Mouse (Mus musculus) retina, postnatal 7 days (tissue): Measurements from ENCODE around the gene Timm8a1.
A peak's percentile ranks its signal among the peaks of the same experiment; 100 is the strongest.
"Not testable (repeated sequence)": the region's sequence is repeated elsewhere in the genome, so short reads cannot be mapped to it uniquely, and the experiment has no call there.

ENCODE experiments used
- DNase-seq: peaks from one replicate; pipeline ENCODE4 v3.0.0-alpha.2; 2012; ENCODE audit warnings: low read depth, low spot score

Timm8a1 gene

DNA sequence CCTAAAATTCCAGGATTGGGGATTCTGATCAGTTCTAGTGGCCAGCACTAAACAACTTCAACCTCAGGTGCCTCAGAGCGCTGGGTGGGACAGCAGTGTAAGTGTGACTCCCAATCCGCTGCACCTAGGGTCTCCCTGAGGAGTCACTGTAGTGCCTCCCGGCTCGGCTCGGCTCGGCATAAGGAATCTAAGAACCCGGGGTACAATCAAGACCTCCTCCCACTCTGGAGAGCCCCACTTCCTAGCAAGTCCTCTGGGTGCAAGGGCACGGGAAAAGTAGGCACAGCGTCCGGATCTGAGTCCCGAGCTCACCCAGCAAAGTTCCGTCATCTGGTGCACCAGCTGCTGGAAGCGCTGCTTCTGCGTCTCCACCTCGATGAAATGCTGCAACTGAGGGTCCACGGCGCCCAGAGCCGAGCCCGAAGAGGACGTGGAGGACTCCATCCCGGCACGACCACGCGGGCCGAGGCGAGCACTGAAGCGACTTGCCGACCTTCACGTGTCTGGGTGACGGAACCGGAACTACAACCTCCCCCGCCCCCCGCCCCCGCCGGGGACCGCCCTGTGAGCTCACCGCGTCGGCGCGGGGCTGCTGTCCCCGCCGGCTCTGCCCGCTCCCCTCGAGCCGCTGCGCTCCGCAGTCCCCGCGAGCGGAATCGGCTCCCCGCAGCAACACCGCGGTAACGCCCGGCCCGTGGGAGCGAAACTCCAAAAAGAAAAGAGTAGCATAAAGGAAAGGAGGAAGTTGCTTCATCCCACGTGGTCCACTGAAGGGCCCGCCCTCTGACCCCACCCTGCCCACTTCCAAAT, at the start of gene Timm8a1:
Gene Timm8a1 (minus strand): TSS at position 721 of the 810 bp plus-strand sequence.
- DNase-seq = no peak

DNA sequence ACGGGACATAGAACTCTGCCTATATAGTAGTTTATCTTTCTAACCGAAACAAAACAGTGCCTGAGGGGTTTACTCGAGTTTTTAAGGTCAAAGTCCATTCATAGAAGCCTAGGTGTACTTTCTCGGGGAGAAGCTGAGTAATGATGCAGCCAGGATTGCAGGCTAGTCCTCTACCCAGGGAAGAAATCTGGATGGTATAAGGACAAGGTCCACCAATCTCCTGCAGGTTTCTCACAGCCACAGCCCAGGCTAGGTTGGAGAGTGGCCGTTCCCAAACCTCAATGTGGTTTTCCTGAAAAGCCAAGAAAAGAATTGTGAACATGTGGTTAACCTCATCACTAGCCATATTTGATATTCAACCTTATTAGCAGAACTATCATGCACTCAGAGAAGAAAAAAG, 48.2 kb upstream of the Timm8a1 start:
- no peak for DNase-seq

DNA sequence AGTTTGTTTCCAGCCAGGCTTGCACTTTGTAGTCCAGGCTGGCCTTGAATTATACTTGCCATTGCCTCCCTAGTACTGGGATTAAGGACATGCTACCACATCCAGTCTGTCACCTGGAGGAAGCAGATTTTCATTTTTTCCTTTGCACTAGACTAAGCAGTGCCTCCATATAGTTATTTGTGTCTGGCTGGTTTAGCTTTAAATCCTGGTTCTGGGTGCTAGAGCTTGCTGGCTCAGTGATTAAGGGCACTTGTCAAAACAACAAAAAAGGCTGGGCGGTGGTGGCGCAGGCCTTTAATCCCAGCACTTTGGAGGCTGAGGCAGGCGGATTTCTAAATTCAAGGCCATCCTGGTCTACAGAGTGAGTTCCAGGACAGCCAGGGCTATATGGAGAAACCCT, 47.3 kb upstream of the Timm8a1 start:
- DNase-seq = no peak

DNA sequence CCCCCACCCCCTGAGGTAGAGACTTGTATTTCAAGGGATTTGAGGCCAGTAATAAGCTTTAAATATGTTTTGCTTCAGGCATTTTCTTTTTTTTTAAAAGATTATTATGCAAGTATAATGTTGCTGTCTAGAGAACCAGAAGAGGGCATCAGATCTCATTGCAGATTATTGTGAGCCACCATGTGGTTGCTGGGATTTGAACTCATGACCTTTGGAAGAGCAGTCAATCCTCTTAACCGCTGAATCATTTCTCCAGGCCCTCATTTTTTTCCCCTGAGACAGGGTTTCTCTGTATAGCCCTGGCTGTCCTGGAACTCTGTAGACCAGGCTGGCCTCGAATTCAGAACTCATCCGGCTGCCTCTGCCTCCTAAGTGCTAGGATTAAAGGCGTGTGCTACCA, 46.6 kb upstream of the Timm8a1 start:
- DNase-seq = no peak

DNA sequence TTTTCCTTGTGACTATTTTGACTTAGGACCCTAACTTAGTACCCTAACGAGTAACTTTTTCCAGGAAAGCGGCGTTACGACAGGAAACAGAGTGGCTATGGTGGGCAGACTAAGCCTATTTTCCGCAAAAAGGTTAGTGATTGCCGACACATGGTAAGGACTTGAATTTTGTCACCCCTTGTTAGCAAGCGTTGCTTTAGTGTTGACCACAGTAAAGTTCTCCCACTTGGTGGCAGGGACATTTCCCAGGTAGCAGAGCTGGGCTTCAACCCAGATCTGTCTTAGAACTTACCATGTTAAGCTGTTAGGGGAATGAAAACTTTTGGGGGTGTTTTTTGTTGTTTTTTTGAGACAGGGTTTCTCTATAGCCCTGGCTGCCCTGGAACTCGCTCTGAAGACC, 44.8 kb upstream of the Timm8a1 start:
- DNase-seq = no peak

DNA sequence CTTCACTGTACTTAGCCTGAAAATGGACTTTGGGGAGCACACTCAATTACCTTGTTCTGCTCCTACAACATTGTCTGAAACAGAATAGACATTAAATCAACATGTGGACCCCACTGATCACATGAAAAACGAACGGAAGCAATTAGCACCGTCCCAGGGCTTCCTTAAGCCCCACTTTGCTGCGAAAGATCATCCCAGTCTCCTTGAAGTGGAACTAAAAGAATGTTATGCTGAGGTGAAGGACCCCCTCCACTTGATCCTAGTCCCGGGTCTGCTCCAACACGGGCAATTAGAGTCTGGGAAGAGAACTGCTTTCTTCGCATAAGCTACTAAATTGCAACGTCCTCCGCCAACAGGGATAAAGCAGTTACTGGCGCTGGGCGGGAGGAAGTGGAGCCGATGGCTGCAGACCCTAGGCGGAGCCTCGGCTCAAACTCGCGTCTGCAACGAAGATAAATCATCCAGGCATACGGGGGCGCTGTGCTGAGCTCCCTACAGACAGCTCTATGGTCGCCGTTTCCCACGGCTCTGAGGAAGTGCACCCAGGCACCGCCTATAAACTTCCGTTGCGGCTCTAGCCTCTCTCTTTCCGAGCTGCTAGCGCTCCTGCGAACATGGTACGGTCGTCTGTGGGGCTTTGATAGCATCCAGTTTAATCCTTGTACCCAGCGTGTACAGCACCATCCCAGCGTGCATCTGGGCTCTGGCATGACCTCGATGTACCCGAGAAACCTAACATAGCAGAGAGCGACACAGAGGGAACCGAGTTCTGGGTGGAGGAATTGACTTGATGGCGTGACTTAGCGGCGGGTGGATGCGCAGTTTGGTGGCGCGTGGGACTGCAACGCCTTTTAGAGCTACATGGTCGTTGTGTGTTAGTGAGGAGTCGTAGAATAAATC, 43.7 kb upstream of the Timm8a1 start, which contains the start of gene Rpl36a:
Gene Rpl36a (plus strand): TSS at position 552 of the 900 bp plus-strand sequence.
- DNase-seq = peak; percentile 84

DNA sequence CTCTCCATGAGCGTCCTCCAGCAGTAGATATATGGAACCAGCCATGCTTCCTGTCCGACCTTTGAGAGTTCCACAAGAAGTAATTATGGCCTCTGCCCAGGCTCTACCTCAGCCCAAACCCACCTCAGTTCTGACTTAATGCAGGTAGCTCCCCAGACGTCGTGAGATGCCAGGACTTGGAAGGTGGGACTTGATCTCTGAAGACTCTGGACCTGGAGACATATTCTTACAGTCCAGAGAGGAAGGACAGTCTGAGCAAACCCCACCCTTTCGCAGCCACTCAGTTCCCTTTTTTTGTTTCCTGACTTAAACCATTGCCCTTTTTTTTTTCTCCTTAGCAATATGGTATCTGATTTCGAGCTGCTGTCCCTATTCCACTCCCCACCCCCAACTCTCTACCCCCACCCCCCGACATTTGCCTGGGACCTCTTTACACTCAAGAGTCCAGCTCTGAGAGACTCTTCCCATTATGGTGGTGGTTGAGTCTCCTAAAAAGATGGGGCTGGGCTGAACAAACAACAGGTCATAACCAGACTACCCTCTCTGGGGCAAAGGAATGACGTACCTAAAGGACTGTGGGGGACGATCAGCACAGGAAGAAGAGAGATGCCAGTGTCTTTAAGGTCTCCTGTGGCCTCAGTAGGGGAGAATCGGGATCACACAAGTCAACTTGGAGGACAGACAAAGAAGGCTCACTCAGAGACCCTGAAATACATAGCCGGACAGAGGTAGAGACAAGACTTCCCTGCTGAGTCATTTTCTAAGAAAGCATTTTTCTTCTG, 41.4 kb upstream of the Timm8a1 start, which contains the start of gene Btk:
Gene Btk (minus strand): TSS at position 683 of the 782 bp plus-strand sequence.
- no peak for DNase-seq

DNA sequence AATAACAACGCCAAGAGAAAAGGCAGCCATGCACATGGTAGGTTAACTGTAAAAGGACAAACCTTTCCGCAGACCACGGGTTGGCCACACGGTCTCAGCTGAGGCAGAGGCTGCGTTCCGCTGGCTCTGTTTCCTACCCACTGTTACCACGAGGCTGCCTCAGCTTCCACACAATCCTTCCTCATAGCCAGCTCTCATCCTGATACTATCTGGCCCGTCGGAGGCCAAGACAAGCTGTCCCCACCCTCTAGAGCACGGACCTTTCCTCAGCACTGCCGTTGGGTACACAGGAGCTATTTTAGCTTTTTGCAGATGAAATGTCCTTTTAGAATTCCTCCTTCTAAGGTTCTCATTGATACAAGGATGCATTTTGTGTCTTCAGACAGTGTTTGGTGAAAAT, 40.6 kb upstream of the Timm8a1 start:
- no peak for DNase-seq

DNA sequence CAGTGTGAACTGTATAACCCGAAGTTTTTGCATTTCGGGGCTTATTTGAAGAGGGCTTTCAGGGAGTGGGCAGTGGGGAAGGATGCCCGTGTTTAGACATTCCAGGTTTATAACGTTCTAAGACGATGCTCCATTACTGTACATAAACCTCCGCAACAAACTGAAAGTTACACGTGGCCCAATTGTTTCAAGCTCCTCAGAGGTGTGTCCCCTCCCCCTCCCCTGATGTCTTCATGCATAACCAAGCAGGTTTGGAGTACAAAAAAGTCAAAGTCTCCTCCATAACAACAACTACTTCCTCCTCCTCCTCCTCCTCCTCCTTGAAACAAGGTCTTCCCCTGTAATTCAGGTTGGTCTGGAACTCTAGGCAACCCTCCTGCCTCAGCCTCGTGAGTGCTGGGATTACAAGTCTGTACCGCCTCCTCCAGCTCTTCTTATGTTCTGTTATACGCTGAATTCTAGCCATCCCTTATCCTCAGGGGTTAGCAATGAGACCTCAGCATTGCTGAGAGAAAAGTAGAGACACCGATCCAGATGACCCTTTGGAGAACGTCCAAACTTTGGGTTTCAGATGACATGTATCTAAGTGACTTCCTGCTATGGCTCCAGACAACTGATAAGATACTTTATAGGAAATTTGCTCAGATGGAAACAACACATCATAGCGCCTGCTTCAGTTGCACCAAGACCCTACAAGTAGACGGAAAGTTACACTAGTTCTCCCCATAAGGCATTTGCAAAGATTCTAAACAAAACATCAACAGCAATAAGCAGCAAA, 39.1 kb upstream of the Timm8a1 start:
- no peak for DNase-seq

DNA sequence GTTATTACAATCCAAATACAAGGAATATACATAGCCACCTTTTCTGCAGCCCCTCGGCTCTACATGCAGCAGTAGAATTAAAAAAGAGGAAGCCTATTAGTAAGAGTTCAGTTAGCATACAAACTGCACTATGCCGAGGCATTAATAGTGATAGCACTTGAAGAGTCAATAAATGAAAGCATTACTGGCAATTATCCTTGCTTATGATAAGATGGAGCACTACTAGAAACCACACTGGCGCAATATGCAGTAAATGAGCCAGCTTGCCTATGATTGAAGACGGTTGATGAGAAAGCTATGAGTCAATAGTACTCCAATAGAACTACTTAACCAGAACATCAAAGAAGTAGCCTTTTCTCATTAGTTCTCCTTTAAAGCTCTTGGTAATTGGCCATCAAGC, 36.2 kb upstream of the Timm8a1 start:
- DNase-seq = no peak

DNA sequence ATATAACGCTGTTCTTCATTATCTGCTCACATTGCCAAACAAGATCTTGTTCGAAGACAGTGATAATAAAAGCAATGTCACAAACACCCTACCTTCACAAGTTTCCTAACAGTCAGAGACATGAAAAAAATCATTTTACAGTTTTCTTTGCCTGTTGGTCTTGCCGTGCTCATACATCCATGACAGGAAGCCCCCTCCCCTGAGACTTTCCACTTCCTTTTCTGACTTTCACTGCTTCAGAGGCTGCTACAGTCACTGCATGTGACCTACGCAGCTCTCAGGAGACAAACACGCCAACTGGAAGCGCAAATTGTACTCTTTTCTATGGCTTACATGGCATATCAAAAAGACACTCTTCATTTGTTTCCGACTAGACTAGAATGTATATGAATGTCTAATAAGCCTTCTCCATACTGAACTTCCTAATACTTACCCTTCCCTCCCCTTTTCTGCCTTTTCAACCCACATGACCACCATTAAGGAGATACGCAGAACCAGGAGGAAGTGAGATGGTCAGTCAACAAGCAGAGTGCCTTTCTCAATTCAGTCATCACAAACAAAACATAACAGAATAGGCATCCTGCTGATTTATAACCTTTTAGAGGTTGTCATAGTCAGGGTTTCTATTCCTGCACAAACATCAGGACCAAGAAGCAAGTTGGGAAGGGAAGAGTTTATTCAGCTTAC, 25.0 kb upstream of the Timm8a1 start:
- no peak for DNase-seq

DNA sequence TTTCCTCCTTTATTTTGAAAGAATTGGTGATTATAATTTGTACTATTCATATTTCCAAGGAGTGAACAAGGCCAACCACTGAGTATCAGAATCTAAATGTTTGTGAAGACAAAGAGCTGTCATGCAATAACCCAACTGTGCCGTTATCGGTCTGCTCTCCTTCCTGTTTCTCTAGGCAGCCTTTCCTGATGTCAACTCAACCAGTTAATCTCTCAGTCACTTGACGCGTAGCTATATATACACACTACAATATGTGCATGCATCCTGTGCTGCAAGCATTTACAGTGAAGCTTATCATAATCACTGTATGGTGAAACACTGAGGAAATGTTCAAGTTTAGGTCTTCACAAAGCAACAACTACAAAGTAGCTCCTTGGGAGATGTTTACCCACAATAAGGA, 22.7 kb upstream of the Timm8a1 start:
- DNase-seq = no peak

DNA sequence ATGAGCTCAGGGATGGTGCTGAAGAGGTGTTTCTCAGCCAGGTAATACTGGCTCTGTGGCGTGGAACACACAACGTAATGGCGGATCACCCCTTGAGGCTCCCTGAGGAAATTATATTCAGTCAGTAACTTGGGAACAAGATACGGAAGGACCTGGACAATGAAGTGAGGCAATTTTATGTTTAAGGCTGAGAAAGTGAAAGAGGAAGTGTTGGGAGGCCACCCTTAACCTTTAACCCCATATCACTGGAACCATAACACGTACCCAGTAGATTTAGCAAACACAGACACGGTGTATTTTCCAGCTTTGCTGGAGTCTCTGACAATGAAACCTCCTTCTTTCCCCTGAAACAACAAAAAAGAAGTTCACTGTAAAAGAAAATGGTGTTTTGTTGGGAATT, 12.8 kb upstream of the Timm8a1 start:
- DNase-seq = no peak

DNA sequence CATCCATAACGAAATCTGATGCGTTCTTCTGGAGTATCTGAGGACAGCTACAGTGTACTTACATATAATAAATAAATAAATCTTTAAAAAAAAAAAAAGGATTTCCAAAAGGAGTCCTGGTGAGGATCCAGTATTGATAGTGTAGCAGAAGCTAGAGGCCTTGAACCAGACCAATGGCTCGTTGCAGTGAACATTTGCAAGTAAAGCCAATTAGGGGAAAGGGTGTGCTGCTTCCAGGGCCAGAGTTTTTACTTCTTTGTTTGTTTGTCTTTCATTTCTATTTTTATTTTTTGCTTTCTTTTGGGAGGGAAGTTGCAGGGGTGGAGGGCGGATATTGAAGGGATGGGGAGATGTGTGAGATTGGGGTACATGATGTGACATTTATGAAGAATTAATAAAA, 11.7 kb upstream of the Timm8a1 start:
- no peak for DNase-seq

DNA sequence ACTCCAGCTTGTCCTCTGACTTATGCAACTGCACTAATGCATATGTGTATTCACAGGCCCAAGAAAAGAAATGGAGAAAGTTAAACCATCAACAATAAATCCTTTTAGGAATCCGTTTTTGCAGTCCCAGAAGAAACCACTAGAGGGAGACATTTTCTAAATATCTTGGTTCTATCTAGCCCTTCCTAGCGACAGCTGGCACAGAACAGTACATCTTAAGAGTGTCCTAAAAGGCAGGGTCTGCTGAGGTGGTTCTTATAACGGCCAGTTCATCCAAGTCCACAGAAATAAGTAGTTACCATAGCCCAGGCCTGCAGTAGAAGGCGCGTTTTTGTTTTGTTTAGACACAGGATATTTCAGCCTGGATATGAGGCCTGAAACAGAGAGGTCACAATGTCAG, 9.2 kb upstream of the Timm8a1 start:
- DNase-seq = peak; percentile 48

DNA sequence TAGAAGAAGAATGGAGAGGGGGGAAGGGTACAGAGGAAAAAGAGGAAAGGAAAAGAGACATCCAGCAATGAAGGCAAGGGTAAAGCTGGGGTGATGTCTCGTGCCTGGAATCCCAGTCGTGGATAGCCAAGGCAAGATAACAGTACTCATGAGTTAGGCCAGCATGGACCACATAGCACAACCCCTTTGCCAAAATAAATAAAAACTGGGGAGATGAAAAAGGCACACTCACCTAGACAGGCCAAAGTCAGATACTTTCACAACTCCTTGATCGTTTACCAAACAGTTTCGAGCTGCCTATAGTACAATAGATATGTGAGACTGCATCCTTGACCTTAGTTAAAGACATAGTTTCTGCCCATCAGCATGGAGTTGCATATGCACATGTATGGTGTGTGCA, 5.7 kb upstream of the Timm8a1 start:
- no peak for DNase-seq

DNA sequence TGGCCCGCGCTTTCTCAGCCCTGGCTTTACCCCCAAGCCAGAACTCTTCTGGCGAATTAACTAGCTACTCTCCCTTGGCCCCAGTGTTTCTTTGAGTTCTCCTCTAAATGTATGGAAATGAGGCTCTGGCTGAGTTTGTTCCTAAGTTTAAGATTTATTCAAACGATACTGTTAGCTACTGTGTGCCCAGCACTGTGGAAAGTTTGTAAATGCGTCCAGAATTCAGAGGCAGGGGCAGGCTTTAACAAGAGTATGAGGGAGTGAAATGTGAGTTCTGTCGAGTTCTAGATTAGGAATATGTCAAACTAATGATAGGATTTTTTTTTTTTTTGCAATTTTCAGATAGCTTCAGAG, 267 bp upstream of the Timm8a1 start:
- DNase-seq = no peak

DNA sequence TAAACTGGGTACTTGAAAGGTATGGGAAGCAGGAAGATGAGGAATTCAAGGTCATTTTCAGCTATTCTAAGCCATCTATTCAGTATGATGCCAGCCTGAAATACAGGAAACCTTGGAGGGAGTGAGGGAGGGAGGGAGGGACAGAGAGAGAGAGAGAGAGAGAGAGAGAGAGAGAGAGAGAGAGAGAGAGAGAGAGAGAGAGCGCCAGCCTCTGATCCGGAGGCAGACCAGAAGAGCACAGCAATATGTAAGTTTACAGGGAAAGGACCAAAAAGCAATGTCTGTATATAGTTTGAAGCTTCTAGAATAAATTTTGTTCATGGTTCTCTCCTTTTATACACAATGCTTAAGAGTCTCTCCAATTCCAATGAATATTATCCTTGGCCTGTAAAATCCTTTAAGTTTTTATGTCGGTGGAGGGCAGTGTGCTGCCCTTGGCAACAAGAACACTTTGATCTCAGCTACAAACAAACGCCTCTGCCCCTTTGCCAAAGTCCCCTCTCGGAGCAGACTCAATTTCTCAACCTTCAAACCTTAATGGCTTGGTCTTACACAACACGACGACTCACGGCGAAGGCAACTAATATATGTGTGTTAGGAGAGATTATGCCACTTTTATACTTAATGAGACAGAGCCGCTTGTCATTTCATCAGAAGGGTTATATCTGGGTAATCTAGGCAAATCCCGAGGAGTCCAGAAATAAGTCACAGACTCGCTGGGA, 1.1 kb downstream of the Timm8a1 start:
- DNase-seq = no peak

DNA sequence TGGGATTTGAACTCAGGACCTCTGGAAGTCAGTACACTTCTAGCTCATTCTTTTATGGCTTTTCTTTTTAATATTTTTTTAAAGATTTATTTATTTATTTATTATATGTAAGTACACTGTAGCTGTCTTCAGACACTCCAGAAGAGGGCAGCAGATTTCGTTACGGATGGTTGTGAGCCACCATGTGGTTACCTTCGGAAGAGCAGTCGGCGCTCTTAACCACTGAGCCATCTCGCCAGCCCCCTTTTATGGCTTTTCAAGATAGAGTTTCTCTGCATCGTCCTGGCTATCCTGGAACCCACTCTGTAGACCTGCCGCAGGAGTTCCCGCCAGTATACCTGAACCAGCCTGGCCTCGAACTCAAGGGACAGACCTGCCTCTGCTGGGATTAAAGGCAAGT, 1.9 kb downstream of the Timm8a1 start:
- not testable (repeated sequence) for DNase-seq

DNA sequence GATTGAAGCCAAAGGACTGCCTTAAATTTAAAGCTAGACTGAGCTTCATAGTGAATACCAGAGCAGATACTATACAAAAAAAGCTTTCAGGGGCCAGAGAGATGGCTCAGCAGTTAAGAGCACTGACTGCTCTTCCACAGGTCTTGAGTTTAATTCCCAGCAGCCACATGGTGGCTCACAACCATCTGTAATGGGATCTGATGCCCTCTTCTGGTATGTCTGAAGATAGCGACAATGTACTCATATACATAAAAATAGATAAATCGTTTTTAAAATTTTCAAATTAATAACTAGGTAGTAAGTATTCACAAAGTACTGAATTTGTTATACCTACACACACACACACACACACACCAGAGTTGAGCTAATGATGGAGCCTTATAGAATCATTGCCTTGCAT, 8.3 kb downstream of the Timm8a1 start:
- no peak for DNase-seq
